Mouse (Mus musculus) spleen, adult 2 months (tissue): ENCODE results near the gene Ubac2. TPM values are rescaled to one million over a fixed set of nuclear protein-coding genes. Genes with fewer than 3 reads are reported as not detected.

ENCODE experiments used
- DNase-seq, 2 experiments: peaks; one replicate each; pipeline versions ENCODE4 v3.0.0 to v3.0.0-alpha.2; 2012 to 2021; ENCODE audit warnings: low spot score in 2 of 2, low read depth in 1 of 2
- H3K27ac ChIP-seq: fragments of 200-500 bp; 2 replicates; pipeline ENCODE4 v1.5.1; 2012; ENCODE audit warnings: low read length, inconsistent platforms; ENCODE audit not compliant: insufficient read depth
- H3K27me3 ChIP-seq: fragments of 200-500 bp; 2 replicates; pipeline ENCODE4 v1.6.1; 2012; ENCODE audit warnings: mild to moderate bottlenecking, moderate library complexity, low read length, inconsistent platforms; ENCODE audit not compliant: control insufficient read depth, insufficient read depth
- H3K36me3 ChIP-seq: fragments of 200-500 bp; 2 replicates; pipeline ENCODE4 v1.6.1; 2012; ENCODE audit warnings: mild to moderate bottlenecking, low read length, inconsistent platforms; ENCODE audit not compliant: control insufficient read depth, insufficient read depth
- H3K4me1 ChIP-seq: fragments of 200-500 bp; 2 replicates; pipeline ENCODE4 v1.6.1; 2011; ENCODE audit warnings: inconsistent platforms; ENCODE audit not compliant: control insufficient read depth, insufficient read depth, insufficient read length
- H3K4me3 ChIP-seq: fragments of 200-500 bp; 2 replicates; pipeline ENCODE4 v1.5.1; 2011; ENCODE audit warnings: mild to moderate bottlenecking, inconsistent platforms; ENCODE audit not compliant: insufficient read depth, insufficient read length; ENCODE audit errors: extremely low read depth
- CTCF ChIP-seq: fragments of 200-500 bp; IDR thresholded peaks from 2 replicates; pipeline ENCODE4 v1.5.1; 2011; ENCODE audit warnings: mild to moderate bottlenecking, inconsistent platforms; ENCODE audit not compliant: insufficient read depth, insufficient read length, insufficient replicate concordance; ENCODE audit errors: extremely low read depth
- POLR2A ChIP-seq: fragments of 200-500 bp; IDR thresholded peaks from 2 replicates; pipeline ENCODE4 v1.6.1; 2011; ENCODE audit warnings: low read depth, low read length, inconsistent platforms
- WGBS: fragments of 180-500 bp; shearing (Covaris S2); methylation state at CpG from one replicate; pipeline ENCODE4 v1.1.7; 2018; 5-methylcytosine and 5-hydroxymethylcytosine counted together
- polyA plus RNA-seq: library from polyadenylated mRNA; depleted of rRNA; stranded (reverse); fragments of >200 nt; gene quantifications from 2 replicates; pipeline ENCODE4 v1.2.3, GENCODE M21; 2012

Gene Ubac2
- polyA plus RNA-seq, 1 experiment: 45.3 TPM

GRCm38 (mm10) chr14:121967095-121967494 is 88.7 kb downstream of the Ubac2 start:
- peaks cover 26% of the 10 kb centered on the region for H3K4me1 ChIP-seq

GRCm38 (mm10) chr14:121970402-121970801 is 92.0 kb downstream of the Ubac2 start:
- no peak overlapping the region for H3K4me3 ChIP-seq
- no peaks in the 10 kb centered on the region for H3K27me3 ChIP-seq
- 57% methylated on average over 1 of the region's 1 CpGs for WGBS
- H3K27ac ChIP-seq: peak overlapping the region; percentile 24; the same call in 1 of the 2 replicates
- H3K36me3 ChIP-seq: 0 out of 2 replicates have a peak, but pooled peaks cover 2% of the 10 kb centered on the region
- no peak for TF ChIP-seq CTCF
- no peak for TF ChIP-seq POLR2A
- peaks cover 26% of the 10 kb centered on the region for H3K4me1 ChIP-seq
- DNase-seq: no peak

More at GRCm38 (mm10) chr14:121967095-121967494, 88.7 kb downstream of the Ubac2 start:
- Histone ChIP-seq H3K36me3 (no peaks in the 10 kb centered on the region), H3K27me3 (no peaks in the 10 kb centered on the region), H3K27ac (no peak overlapping the region), H3K4me3 (no peak overlapping the region)
- no peak for DNase-seq
- 91% methylated on average over 4 of the region's 4 CpGs for WGBS
- no peak for TF ChIP-seq CTCF
- no peak for TF ChIP-seq POLR2A

- H3K4me3 ChIP-seq: no peak overlapping the region
- TF ChIP-seq POLR2A (no peak), CTCF (no peak)
- no peak for DNase-seq
- no peaks in the 10 kb centered on the region for H3K27me3 ChIP-seq
- 57% methylated on average over 10 of the region's 10 CpGs for WGBS
- H3K4me1 ChIP-seq: peaks cover 22% of the 10 kb centered on the region
- H3K27ac ChIP-seq: no peak overlapping the region
- H3K36me3 ChIP-seq: peaks cover 7% of the 10 kb centered on the region
Observed at GRCm38 (mm10) chr14:121973114-121973513, 94.7 kb downstream of the Ubac2 start.

- no peak overlapping the region for H3K4me3 ChIP-seq
- TF ChIP-seq CTCF (no peak), POLR2A (no peak)
- H3K27me3 ChIP-seq: no peaks in the 10 kb centered on the region
- no peak overlapping the region for H3K27ac ChIP-seq
- no peak for DNase-seq
- 81% methylated on average over 1 of the region's 1 CpGs for WGBS
- H3K36me3 ChIP-seq: peaks cover 2% of the 10 kb centered on the region; the same call in 1 of the 2 replicates
- peaks cover 13% of the 10 kb centered on the region for H3K4me1 ChIP-seq
Observed at GRCm38 (mm10) chr14:121981531-121981930, 103.1 kb downstream of the Ubac2 start.

GRCm38 (mm10) chr14:121983009-121983933 is 104.9 kb downstream of the Ubac2 start:
- DNase-seq: no peak
- Histone ChIP-seq H3K36me3 (0 out of 2 replicates have a peak, but pooled peaks cover 1% of the 10 kb centered on the region), H3K27ac (no peak overlapping the region), H3K4me3 (no peak overlapping the region), H3K4me1 (peaks cover 16% of the 10 kb centered on the region), H3K27me3 (no peaks in the 10 kb centered on the region)
- 49% methylated on average over 8 of the region's 8 CpGs for WGBS
- TF ChIP-seq CTCF: no peak
- no peak for TF ChIP-seq POLR2A

- H3K4me1 ChIP-seq: peaks cover 19% of the 10 kb centered on the region
- WGBS: 21% methylated on average over 3 of the region's 3 CpGs
- H3K36me3 ChIP-seq: 0 out of 2 replicates have a peak, but pooled peaks cover 1% of the 10 kb centered on the region
- no peak for TF ChIP-seq POLR2A
- no peak for TF ChIP-seq CTCF
- no peaks in the 10 kb centered on the region for H3K27me3 ChIP-seq
- H3K27ac ChIP-seq: no peak overlapping the region
- H3K4me3 ChIP-seq: no peak overlapping the region
- DNase-seq: no peak
Observed at GRCm38 (mm10) chr14:121985477-121985876, 107.1 kb downstream of the Ubac2 start.

GRCm38 (mm10) chr14:121986028-121986427 is 107.6 kb downstream of the Ubac2 start:
- Histone ChIP-seq H3K4me3 (no peak overlapping the region), H3K4me1 (peaks cover 19% of the 10 kb centered on the region), H3K27ac (peak overlapping the region; percentile 33; the same call in 1 of the 2 replicates), H3K27me3 (no peaks in the 10 kb centered on the region), H3K36me3 (0 out of 2 replicates have a peak, but pooled peaks cover 1% of the 10 kb centered on the region)
- WGBS: 73% methylated on average over 6 of the region's 6 CpGs
- no peak for DNase-seq
- no peak for TF ChIP-seq CTCF
- TF ChIP-seq POLR2A: no peak
